Mouse (Mus musculus) kidney, adult 11 months (tissue): ENCODE data around the gene Aff3.

ENCODE experiments used
- DNase-seq: peaks from one replicate; pipeline ENCODE4 v3.0.0; 2022

Aff3 gene

GRCm38 (mm10) chr1:38664777-38665176, at the start of gene Aff3:
Aff3 (minus strand) TSS chr1:38664955.
- no peak for DNase-seq

GRCm38 (mm10) chr1:38700646-38701045, 35.9 kb upstream of the Aff3 start:
- no peak for DNase-seq

GRCm38 (mm10) chr1:38699244-38699643, 34.5 kb upstream of the Aff3 start:
- DNase-seq: no peak

GRCm38 (mm10) chr1:38695812-38696681, 31.3 kb upstream of the Aff3 start:
- no peak for DNase-seq

- no peak for DNase-seq
These were observed 30.5 kb upstream of the Aff3 start for GRCm38 (mm10) chr1:38695089-38695811.

GRCm38 (mm10) chr1:38694142-38694541, 29.4 kb upstream of the Aff3 start:
- DNase-seq: no peak

- DNase-seq: no peak
These were observed 25.7 kb upstream of the Aff3 start for GRCm38 (mm10) chr1:38690471-38690870.

- no peak for DNase-seq
These were observed 23.5 kb upstream of the Aff3 start for GRCm38 (mm10) chr1:38688216-38688615.

GRCm38 (mm10) chr1:38685706-38686105, 21.0 kb upstream of the Aff3 start:
- DNase-seq: no peak

GRCm38 (mm10) chr1:38683158-38683721, 18.5 kb upstream of the Aff3 start:
- DNase-seq: no peak

- no peak for DNase-seq
These were observed 15.1 kb upstream of the Aff3 start for GRCm38 (mm10) chr1:38679890-38680289.

GRCm38 (mm10) chr1:38671756-38672155, 7.0 kb upstream of the Aff3 start:
- DNase-seq: no peak

GRCm38 (mm10) chr1:38671019-38671418, 6.3 kb upstream of the Aff3 start:
- no peak for DNase-seq

GRCm38 (mm10) chr1:38668327-38668726, 3.6 kb upstream of the Aff3 start:
- DNase-seq: no peak

GRCm38 (mm10) chr1:38667892-38668291, 3.1 kb upstream of the Aff3 start:
- DNase-seq: no peak

GRCm38 (mm10) chr1:38666766-38667118, 2.0 kb upstream of the Aff3 start:
- DNase-seq: no peak

- DNase-seq: no peak
These were observed 1.5 kb upstream of the Aff3 start for GRCm38 (mm10) chr1:38666111-38666765.

GRCm38 (mm10) chr1:38665611-38666010, 856 bp upstream of the Aff3 start:
- DNase-seq: no peak

GRCm38 (mm10) chr1:38664261-38664660, 494 bp downstream of the Aff3 start:
- no peak for DNase-seq

- DNase-seq: no peak
These were observed 2.0 kb downstream of the Aff3 start for GRCm38 (mm10) chr1:38662616-38663193.

- DNase-seq: no peak
These were observed 5.7 kb downstream of the Aff3 start for GRCm38 (mm10) chr1:38658933-38659553.

GRCm38 (mm10) chr1:38658376-38658775, 6.4 kb downstream of the Aff3 start:
- DNase-seq: no peak

- DNase-seq: no peak
These were observed 7.1 kb downstream of the Aff3 start for GRCm38 (mm10) chr1:38657606-38658005.
